Mouse (Mus musculus) urinary bladder, postnatal 36 days (tissue): Measurements from ENCODE around the gene Slc45a1.

ENCODE experiments used
- DNase-seq, 2 experiments: peaks; one replicate each; pipeline ENCODE4 v3.0.0; 2022; ENCODE audit warnings: low spot score in 2 of 2, mixed read lengths in 1 of 2

Gene Slc45a1

DNA sequence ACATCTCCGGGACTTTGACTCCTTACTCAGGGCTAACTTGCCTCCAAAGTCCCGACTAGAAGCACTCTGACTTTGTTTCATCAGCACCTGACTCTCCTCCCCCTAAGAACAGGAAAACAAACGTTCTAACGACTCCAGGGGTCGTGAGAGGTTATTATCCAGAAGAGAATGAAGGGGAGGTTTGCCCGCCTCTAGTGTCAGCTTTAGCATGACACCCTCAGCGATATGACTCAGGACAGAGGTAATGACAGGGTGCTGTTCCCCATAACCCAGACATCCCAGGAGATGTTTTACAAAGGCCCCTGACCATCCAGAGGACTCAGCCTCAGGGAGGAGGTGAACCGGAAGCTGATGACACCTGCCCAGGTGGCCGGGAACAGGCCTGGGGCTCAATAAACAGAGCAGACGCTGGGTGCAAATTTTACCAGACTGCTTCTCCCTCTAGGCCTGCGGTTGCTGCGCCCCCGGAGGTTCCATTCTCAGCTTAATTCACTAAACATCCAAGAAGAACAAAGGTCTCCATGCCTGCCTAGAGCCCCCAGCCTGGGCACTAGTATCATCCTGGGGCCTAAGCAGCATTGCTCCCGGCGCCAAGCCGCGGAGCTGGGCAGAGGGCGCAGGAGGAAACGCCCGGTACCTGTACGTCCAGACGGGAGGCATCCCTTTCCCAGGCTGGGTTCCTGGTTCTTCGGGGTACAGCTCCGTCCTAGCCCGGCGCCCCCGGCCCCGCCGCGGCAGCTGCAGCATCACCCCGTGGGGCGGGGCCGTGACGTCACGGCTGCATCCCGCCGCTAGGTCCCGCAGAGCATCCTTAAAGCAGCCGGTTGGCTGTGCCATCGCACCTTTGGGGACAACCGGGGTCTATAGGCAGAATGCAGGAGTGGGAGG, at the start of gene Slc45a1:
Gene Slc45a1 (minus strand): TSS at position 785 of the 888 bp plus-strand sequence.
- no peak for DNase-seq

DNA sequence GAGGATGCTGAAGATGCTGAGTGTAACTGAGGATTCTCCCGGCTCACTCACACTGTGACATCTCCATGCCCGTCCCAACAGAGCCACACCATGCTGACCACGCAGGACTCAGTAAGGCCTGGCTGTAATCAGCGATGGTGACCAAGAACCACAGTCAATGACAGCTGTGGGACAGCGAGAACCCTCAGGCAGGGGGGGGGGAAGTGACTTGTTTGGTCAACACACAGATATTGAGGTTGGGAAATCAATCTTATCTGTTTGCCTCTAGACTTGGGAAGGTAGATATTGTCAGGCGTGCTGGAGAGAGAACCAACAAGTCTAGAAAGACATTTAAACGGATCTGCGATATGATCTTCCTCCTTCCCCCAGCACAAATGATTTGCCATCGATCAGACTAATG, 48.9 kb upstream of the Slc45a1 start:
- DNase-seq = no peak

DNA sequence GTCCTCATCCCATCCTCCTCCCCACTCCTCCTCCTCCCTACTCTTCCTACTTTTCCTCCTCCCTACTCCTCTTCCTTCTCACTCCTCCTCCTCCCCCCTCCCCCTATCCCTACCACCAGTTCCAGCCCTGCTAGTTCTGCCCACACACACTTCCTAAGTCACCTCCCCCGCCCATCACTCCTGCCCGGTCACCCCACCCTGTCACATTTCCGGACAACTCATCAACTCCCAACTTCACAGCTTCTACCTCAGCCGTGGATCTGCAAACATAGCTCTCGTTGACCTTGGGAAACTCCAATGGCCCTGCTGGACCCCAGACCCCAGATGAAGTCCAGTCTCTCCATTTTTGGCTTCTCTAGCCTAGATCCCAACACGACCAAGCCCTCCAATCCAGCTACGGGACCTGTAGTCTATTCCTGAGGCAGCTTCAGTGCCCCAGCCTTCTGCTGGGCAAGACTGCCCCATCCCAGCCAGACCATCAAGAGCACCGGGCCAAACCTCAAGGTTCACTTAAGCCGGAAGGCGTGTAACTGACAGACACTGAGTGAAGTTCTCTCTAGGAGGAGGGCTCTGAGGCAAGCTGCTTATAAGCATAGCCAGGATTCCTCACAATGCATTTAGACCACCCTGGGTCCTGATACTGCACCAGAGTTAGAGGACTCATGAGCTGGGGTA, 42.6 kb upstream of the Slc45a1 start:
- DNase-seq = no peak

DNA sequence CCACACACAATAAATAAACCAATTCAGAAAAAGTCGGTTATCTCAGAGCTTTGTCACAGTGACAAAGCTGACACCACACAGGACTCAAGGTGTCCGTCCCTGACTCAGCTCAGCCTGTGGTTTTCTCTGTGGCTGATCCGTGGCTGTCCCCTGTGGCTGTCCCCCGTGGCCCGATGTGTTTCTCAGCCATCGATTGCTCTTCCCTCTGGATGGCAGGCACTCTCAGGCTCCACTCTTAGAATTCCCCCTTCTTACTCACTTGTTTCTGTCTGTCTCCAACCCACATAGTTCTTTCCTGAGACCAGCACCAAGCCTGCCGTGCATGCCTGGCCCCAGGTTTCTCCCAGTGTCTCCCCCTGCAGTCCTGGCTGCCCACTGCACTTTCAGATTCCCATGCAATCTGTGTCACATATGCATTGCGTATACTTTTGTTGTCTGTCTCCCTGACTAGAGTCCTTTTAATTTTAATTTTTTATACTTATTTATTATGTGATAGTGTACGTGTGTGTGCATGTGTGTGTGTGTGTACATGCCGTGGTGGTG, 41.0 kb upstream of the Slc45a1 start:
- no peak for DNase-seq

DNA sequence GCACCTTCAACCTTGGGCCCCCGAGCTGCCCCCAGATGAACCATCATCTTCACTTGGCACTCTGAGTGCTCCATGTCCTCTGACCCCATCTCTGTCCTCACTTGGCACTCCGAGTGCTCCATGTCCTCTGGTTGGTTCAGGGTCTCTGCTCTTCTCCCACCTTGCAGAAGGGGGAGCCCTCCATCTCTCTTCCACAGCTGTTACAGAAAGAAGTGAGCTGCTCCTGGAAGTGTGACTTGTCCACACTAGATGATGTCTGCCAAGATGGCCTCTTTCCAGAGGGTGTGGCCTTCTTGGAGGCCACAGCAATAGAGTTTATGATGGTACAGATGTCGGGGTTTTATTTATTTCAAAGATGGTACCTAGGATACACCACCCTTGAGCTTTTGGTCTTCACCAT, 38.8 kb upstream of the Slc45a1 start:
- DNase-seq = peak in 1 of 2 experiments; percentile 54

DNA sequence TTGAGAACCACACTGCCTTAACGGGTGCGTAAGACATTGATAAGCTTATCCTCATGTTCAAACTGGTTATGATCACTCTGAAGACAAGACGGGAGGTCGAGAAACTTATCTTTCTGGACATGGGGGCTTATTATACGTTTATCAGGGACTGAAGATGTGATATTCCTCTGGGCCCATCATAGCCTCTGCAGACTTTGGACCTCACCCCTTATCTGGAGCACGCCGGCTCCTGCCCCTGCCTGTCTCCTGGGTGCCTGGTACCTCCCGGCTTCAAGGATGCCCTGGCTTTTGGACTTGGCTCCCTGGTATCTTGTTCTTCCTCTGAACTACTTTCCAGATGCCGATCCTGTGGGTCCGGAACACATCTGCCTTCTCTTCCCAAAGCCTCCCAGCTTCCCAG, 37.6 kb upstream of the Slc45a1 start:
- no peak for DNase-seq

DNA sequence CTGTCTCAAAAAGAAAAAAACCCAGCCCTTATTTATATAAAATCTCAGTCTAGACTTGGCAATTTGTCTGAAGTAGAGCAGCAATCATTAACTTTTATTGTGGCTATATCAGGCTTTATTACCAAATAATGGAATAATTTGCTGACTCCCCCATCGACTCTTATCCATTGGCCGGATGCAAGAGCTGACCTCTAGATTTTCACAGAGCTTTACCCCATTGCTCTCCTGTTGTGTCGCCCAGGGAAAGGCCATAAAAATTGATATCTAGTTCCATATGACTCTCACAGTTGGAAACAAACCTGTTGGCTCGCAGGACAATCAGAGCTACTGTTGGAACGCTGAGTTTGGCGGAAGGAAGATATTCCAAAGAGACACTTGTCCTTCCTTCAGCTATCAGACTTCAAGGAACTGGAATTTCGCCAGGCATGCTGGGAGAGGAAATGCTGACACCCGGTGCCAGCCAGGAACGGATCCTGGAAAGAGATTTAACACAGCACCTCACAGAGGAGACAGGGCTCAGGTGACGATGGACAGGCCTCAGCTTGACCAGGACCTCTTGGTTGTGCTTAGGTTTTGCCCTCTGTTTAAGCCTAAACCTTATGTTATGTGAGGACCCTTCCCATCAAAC, 35.3 kb upstream of the Slc45a1 start:
- DNase-seq = no peak

DNA sequence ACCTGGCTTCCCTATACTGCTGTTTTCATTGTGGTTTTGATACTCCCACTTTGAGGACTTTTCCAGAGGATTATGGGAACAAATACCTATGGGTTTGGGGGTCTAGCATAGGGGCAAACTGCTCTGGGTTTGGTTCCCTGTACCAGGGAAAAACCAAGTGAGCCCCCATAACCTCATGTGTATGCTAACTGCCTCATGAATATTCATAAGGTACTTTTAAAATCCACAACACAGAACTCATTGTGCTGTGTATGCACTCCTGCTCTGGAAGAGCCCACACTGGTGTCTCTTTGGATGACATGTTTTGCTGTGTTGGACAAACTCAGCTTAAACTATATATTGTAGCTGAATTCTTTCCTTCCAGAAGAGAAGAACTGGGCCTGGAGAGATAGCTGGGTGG, 34.6 kb upstream of the Slc45a1 start:
- DNase-seq = no peak

DNA sequence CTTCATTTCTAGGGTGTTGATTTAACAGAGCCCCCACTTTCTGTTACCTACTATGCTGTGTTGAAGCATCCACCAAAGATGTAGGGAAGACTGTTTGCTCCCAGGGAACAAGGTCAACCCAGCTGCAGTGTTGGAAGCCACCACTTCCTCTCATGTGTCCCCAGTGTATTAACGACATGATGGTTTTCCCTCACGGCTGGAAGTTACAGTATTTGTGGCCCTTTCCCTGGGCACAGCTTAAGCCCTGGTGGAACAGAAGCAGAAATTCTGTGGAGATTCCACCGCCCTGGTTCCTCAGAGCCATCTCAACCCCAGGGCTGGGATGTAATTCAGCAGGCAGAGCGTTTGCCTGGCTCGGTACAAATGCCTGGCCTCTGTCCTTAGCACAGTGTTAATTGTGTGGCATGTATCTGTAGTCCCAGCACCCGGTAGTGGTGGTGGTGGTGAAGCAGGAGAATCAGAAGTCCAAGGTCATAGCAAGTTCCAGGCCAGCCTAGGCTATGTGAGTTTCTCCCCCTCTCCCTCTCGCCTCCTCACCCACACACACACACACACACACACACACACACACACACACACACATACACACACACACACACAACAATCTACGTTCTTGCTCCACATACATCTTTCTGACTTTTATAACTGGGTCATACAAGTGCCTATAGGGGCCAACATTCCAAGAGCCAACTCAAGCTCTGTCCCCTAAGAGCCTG, 34.0 kb upstream of the Slc45a1 start:
- DNase-seq = no peak

DNA sequence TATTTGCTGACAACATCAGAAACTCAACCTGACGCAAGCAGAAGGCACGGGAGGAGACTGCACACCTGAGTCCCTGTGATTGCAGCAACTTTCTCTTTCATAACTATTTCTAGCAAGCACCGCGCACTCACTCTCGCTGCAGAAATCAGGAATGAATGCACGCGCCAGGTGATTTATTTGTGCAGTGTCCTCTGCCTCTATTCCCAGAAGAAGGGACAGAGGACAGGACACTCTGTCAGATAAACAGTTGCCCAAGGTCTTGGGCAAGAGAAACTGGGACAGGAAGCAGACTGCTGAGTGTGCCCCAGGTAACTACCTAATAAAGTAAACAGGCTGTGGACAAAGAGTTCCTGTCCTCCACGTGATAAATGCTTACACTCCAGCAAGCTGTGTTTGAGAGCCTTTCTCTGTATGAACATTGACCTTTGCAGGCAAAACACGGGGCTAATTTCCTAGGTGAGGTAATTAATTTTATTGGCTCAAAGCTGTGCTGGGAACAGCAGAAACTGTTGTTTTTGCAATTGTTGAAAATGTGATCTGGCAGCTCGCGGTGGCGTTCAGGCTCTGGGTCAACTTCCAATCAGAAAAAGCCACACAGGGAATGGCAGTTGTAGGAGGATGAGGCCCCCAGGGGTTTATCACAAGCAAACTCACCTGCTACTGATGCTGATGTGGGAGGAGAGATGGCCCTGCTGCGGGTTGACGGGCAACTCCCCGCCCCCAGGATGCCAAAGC, 33.2 kb upstream of the Slc45a1 start:
- DNase-seq = no peak

DNA sequence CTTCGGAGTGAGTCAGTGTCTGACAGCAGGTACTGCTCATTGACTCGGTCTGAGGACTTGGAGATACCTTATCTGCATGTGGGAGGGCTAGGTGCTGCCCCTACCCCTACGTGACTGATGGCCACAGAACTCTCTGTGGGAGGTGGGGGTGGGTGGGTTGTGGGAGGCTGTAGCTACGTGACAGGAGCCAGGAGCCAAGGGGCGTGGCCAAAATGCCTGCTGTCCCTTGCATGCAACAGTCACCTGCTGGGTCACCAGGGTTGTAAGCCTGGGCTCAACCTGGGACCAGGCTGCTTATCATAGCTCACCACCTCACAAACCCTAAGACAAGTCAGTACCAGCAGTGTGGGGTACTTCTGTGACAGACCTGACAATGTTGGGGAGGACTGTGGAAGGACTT, 28.4 kb upstream of the Slc45a1 start:
- DNase-seq = no peak

DNA sequence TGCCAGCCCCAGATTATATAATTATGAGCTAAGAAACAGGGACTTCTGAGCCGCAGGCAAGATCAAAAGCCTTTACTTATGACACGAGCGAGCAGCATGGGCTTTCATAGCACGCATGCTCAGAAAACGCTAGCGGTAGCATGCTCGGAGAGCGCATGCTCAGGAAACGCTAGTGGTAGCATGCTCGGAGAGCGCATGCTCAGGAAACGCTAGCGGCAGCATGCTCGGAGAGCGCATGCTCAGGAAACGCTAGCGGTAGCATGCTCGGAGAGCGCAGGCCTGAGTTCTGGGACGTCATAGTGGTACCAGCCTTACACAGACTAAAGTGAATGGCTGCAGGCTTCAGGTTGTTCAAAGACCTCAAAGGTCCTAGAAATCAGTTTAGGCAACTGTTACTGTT, 26.8 kb upstream of the Slc45a1 start:
- no peak for DNase-seq

DNA sequence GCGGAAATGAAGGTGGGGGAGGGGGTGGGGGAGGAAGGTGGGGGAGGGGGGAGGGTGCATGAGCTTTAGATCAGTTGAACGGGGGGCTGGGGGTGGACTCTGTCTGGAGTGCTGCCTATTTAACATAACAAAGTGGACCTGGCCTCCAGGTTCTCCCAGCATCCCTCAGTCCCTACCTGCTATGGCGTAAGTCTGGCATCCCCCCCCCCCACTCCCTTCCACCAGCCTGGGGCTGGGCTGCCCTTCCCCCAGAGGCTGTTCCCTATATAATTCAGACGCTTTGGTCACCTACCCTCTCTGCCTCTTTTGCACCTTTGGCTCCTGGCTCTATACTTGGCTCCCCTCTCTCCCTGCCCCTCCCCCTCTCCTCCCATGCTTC, 25.9 kb upstream of the Slc45a1 start:
- no peak for DNase-seq

DNA sequence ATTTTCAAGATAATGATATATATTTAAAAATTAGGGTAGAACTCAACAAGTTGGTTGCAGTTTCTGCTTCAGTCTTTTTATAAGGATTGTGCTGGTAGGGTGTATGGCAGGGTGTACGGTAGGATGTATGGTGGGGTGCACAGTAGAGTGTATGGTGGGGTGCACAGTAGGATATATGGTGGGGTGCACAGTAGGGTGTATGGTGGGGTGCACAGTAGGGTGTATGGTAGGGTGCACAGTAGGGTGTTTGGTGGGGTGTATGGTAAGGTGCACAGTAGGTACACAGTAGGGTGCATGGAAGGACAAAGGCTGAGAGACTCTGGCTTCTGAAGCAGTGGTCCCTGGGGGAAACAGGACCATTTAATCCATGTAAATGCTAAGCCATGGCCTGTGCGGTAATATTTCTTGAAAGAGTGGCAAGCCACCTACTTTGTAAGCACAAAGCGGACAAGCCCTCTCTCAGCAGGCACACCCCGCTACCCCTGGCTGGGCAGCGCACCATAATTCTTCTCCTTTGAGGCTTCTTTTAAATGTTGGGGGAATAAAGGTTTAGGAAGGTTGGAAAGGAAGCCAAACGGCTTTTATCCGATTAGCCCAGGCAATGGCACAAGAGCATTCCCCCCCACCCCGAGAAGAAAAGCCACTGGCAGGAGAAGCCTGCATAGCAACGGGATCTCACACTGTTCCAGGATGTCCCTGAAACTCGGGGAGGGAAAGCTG, 25.3 kb upstream of the Slc45a1 start:
- DNase-seq = no peak

DNA sequence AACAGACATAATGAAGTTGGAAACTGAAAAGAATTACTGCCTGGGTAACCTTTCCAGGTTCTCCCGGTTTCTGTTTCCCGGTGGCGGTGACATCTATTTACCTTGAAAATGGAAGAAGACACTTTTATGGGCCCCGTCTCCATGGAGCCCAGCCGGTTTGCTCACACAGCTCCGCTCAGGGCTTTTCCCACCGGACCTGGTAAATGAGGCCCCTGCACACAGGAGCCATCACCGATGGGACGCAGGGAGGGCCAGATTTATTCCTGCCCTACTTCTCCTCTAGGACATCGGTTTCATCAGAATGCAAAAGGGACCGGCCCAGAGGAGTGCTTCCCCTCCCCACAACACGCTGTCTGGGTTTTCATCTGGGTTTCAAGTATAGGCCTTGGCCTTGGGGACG, 24.1 kb upstream of the Slc45a1 start:
- DNase-seq = no peak

DNA sequence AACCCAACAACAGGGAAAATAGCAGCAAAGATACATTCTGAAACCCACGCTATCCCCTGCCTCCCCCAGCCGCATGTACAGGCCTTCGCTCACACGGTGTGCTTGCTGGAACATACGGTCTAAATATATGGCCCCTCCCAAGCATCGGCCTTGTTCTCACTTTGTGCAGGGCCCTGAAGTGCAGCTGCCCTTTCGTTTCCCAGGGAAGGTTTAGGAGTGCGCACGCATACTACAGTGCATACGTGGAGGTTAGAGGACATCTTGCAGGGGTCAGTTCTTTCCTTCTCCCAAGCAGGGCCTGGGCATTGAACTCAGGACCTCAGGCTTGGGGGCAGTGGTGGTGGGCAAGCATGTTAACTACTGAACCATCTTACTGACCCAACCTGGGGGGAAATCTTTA, 23.3 kb upstream of the Slc45a1 start:
- no peak for DNase-seq

DNA sequence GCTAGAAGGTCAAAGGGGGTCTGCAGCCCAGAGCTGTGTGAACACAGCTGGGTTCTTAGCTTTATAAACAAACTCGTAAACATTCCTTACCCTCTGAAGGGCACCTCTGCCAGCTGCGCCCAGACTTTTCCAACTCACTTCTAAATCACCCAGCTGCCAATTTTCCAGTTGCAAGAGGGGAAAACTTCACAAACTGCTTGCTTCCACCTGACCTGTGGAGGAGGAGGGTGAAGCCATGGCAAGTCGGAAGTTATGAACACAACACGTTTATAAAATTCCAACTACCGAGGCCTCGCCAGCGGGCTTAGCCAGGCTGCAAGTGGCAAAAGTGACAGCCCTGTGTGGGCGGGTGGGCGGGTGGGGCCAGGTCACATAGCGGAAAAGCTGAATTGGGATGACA, 13.8 kb upstream of the Slc45a1 start:
- DNase-seq = no peak

DNA sequence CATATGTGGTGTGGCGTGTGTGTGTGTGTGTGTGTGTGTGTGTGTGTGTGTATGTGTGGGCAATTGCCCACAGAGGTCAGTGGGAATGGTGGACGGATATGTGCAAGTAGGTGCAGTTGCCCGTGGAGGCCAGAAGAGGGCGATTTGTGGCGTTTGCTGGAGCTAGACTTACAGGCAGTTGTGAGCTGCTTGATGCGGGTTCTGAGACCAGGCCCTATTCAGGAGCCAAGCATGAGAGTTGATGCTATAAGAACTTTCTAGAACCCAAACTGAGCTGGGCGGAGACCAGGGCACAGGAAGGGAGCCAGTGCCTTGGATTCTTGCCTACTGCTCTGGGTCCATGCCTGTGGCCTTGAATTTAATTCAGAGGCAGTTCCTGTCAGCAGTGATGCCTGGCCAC, 12.8 kb upstream of the Slc45a1 start:
- no peak for DNase-seq

DNA sequence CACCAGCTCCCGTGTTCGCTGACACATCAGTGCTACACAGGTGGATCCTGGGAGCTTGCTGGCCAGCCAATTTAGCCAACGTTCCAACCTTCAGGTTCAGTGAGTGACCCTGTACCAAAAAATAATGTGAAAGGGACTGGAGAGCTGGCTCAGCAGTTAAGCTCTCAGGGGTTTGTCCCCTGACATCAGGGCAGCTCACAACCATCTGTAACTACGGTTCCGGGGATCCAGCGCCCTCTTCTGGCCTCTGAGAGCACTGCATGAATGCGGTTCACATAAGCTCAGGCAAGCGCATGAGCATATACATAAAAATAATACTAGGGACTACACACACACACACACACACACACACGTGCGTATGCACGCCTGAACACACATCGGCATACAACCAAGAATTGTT, 11.2 kb upstream of the Slc45a1 start:
- no peak for DNase-seq

DNA sequence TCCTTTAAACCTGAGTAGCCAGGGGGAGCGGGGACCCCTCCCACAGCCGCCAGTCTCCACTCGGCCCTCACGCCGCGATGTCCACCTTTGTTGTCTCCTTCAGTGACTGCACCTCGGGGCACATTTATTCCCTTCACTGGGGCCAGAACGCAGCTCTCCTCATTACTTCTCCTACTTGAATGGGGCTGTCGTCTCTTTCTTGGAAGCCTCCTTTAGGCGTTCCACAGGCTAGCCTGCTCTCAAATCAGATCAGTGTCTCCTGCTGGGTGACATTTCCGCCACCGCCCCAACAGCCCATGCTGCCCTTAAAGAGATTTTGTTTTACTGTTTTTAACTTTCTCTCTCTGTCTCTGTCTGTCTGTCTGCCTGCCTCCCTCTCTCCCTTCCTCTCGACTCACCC, 9.9 kb upstream of the Slc45a1 start:
- no peak for DNase-seq
